Mouse (Mus musculus) NIH3T3 (cell line): ENCODE measurements at regions not wholly inside any gene's neighbourhood (a gene's known extent, or its start where the extent isn't known, plus 50 kb on each side); places are given as distances from the start of the nearest gene placed in this dataset.

Experiments
- DNase-seq: peaks from one replicate; pipeline ENCODE4 v3.0.0-alpha.2; 2012; ENCODE audit warnings: low read depth

GRCm38 (mm10) chr19:55985518-55985917 is 243.9 kb downstream of the Tcf7l2 start:
- no peak for DNase-seq

DNA sequence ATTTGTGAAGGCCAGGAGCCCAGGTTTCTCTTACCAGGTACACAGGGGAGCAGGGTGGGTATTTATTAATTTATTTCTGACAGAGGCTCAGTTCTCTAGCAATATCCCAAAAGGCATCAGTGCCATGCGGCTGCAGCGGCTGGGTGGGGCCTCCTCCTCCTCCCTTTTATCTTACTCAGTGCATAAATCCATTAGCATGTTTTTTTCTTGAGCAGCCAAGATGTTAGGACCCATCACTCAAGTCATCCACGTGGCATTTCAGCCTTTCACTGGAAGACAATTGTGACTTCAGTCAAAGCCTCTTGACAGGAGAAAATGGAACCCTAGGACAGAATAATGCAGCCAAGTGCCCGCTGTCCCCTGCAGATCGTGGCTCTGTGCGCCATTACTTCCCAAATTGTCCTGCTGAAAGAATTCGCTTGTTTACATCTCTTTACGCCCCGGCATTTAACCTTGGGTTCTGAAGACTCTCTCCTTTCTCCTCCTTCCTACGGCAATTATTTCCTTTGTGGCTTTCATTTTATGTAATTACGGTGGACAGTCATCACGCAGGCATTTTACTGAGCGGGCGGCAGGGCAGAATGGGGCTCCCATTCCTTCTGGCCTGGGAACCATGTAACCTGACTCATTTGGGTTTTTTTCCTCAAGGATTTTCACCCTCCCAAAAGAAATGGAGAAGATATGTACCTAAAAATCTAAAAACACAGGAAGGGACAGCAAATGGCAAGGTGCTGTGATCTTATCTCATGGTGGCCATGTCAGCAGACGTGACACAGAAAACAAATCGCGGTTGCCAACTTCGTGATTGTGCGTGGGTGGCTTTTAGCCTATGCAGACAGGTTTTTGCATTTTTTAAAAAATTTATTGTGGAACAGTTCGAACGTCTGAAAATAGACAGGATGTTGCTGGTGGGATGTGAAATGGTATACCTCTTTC is 250.4 kb downstream of the Tcf7l2 start:
- DNase-seq: peak; percentile 78

DNA sequence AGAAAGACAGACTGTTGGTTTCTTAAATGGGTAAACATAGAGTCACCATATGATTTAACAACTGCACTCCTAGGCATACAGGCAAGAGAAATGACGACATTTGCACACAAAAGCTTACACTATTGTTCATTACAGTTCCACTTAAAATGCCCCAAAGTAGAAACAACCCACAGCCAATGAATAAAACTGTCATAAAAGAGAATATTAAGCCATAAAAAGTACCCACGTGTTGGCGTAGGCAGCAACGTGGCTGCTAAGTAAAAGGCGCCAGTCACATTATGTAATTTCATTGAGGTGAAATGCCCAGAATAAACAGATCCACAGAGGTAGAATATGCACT is 251.1 kb downstream of the Tcf7l2 start:
- no peak for DNase-seq

DNA sequence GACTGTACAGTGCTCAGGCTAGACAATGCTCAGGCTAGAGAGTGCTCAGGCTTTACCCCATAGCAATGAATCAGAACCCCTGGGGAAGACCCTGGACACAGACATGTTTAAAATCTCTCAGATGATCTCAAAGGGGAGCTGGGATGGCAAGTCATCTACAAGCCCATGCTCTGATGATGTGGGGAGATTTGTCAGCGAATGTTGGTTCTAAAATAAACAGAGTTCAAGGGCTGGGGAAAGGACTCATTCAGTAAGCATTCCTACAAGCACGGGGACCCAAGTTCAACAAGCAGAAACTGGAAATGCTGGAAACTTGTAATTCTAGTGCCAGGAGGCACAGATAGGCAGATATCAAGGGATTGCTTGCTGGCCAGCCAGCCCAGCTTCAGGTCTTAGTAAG is 254.1 kb downstream of the Tcf7l2 start:
- DNase-seq: peak; percentile 74

DNA sequence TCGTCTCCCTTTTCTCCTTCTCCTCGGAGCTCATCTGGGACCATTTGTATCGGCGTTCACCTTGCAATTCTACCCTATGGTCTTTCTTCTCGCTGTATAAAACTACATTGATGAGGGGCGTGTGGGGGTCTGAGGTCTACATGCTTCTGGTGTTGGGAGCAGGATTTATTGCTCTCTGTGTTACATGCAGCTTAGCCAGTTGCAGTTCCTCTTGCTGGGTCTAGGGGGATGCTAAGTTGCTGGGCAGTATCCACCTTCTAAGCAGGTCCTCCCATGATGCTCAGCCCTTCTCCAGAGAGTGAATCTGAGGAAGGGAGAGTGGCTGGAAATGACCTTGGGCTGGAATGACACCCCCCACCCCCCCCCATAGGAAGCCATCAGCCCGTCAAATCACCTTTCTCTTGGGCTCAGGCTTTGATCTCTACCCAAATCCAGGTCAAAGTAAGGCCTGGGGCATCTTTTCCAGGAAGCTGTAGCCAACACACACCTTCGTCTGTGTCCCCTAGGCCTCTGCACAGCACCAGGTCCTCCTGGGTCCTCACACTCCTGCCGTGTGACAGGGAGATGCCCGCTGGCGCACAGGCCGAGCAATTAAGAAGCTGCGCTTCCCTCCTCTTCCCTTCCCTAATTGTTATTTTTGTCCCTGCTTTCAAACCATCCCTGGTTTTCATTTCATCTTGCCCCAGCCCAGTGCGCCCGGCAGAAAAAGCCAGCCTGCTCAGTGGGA is 257.0 kb downstream of the Tcf7l2 start:
- DNase-seq: no peak

DNA sequence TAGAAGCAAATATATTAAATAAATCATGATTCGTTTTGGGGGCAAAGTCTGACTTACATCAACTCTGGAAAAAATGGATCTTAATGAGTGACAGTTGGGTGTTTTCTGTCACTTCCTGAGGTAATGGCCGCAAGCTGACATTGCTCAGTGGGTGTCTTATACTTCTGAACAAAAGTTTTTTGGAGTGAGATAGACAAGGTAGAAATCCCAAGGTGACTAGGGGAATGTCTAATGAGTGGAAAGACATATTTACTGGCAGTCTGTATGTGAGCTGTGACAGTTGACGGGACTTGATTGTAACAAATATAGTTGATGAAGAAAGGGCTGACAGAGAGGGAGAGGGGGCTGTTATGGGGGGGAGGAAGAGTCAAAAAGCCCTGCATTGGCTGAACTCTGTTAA is 257.8 kb downstream of the Tcf7l2 start:
- no peak for DNase-seq

DNA sequence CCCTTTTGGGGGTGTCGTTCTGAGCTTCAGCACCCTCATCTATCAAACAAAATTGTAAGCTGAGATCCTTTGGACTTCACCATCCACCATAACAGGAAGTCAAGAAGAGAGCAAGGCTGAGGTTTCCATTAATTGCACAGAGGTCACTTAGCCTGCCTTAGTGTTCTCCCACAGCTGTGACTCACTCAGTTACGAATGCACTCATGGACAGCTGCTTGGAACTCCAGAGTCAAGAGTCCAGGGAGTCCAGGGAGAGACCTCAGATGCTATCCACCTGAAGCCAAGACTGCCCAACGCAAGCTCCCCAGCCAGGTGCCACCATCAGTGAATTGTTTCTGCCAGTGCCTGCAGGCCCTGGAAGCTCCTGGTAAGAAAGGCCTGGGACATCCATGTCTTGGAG is 259.8 kb downstream of the Tcf7l2 start:
- peak; percentile 71 for DNase-seq

- DNase-seq: no peak
Observed at GRCm38 (mm10) chr19:56005886-56006285, 264.3 kb downstream of the Tcf7l2 start.

GRCm38 (mm10) chr19:56007433-56007832 is 265.8 kb downstream of the Tcf7l2 start:
- no peak for DNase-seq

GRCm38 (mm10) chr19:56010766-56011165 is 269.1 kb downstream of the Tcf7l2 start:
- no peak for DNase-seq

DNA sequence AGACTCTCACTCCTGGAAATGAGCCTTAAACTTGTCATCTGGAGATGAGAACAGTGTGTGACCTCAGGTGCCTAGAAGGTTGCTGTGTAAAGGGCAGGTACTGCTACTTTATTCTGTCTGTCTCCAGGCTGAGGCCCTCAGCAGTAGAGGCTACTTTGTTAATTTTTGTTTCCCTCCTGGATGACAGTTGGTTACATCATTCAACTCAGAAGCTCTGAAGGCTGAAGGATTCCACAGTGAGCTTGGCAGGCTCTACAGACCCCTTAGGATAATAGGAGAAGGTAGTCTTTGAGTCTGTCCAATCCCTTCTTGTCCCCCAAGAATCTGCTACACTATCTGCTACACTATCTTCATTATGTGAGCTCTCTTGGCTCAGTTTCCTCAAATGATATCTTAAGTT is 269.7 kb downstream of the Tcf7l2 start:
- no peak for DNase-seq

DNA sequence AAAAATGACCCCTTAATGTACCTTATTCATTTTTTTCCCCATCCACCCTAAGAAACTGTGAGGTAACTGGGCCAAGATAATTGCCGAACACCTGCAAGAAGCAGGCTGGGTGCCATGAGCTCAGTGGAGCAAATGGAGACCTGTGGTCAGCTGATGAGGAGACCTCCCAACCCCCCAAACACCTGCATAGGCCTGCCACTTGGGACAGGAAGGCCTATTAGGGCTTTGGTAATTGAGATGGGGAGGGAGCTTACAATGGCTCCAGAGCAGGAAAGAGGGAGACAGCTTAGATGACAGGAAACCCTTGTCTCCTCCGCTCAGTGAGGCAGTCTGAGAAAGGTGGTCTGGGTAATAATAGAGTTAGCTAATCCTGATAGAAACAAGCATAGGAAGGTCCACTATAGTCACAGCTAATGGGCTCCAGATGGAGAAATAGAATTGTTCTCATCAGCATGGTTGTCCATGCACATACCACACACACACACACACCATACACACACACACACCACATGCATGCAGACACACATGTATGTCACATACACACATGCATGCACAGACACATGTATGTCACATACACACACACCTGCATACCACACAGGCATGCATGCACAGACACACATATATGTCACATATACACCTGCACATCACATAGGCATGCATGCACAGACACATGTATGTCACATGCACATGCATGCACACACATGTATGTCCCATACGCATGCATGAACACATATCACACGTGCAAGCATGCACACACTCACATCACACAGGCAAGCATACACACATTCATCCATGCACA is 270.2 kb upstream of the Habp2 start:
- DNase-seq: no peak

DNA sequence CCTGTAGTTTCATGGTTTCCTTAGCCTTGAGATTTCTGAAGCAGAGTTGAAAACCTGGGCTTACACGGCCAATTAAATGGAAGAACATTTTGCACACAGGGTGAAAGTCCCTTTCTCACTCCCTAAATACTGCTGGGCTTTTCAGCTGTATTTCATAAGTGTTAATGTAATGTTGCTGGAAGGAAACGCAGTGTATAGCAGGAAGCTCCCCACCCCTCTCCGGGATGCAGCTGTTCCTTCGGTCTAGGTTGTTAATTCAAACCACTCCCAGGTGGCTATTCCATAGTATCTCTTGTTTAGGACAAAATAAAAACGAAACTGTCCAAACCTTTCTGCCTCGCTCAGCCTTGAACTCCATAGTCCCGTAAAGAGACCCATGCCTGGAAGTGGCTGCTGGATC is 269.4 kb upstream of the Habp2 start:
- no peak for DNase-seq

DNA sequence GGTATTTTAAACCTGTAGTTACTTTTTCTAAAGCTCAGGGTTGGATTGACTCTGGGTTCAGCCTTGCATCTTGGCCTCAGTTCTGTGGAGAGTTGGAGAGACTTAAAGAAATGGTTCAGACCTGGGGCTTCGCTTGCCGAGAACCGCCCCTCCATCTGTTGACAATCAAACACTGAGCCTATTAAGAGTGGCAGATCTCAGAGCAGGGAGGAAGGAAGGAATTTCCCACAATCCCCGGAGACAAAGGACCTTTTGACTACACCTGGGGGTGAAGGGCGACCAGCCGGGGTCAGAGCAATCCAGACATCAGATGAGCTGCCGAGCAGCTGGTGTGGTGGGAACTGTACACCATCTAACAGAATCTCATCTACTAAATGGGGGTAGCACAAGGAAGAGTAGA is 267.8 kb upstream of the Habp2 start:
- DNase-seq: no peak

- peak; percentile 95 for DNase-seq
Observed at GRCm38 (mm10) chr19:56022348-56022747, 264.6 kb upstream of the Habp2 start.

DNA sequence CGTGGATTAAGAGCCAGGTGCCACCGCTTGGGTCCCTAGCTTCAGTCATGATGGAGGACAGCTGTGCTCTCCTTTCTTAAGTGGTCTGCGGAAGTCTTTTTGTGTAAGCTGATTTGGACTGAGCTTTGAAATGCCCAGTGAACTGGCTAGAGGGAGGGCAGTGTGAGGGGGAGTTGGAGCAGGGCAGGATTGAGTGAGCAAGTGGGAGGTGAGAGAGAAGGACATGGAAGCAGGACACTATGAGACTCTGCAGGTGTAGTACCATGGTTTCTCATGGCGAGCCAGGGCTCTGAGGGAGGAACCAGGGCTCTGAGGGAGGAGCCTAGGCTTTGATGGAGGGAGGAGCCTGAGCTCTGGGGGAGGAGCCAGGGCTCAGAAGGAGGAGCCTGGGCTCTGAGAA is 262.3 kb upstream of the Habp2 start:
- no peak for DNase-seq

DNA sequence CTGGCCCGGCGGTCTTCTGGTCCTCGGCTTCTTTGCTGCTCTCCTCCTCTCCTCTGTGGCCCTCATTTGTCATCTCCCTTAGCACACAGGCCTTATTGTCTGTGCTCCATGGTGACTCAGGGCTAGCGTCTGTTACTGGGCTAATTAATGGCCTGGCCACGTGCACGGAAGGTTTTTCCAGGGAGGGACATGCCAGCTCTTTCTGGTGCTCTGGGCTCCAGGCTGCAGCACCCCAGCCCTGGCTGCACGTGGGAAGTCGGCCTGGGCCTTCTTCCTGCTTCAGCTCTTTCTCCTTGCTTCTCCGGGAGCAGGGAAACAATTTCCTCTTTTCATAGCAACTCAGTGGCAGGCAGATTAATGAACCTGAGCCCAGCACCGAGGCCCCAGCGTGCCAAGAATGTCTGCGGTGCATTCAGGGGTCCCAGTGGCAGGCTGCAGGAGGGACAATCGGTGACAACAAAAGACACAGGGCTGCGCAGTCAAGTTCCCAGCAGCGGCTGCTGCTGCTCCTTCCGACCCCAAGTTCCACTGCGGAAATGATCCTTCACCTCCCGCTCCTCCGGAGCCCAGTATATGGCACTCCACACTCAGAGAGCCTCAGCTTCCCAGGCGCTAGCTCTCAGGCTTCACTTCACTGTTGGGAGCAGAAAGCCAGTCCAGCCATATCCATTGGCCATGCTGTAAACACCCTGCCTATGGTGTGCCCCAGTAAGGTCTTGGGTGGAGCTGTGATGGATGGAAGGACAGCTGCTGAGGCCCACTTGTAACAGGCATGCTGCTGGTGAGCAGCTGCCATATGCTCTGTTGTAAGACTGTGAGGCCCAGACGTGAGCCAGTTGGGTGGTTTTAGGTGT is 257.3 kb upstream of the Habp2 start:
- DNase-seq: peak; percentile 49

GRCm38 (mm10) chr19:56030401-56030925 is 256.5 kb upstream of the Habp2 start:
- no peak for DNase-seq

- DNase-seq: peak; percentile 53
Observed at GRCm38 (mm10) chr19:56034552-56034951, 252.4 kb upstream of the Habp2 start.

DNA sequence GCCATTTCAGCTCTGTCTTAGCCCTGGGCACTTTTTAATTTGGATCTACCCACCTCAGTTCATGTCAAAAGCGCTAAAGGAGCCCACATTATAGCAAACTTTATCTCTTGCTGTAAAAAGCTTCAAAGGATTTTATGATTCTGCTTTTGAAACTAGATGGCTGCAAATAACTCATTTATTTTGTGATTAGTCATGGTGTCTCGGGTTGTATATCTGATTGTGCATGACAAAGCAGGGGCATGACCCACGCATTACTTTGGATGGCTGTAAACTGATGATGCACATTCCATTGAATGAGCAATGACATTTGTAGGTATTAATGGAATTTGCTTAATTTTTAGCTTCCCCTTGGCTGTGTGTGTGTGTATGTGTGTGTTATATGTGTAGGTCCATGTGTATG is 249.4 kb upstream of the Habp2 start:
- peak; percentile 70 for DNase-seq
